Mouse (Mus musculus) midbrain, embryonic 14.5 days (tissue): ENCODE measurements around the gene Tax1bp1. TPM values are rescaled to one million over a fixed set of nuclear protein-coding genes. Genes with fewer than 3 reads are reported as not detected.

ENCODE experiments used
- ATAC-seq: fragments of 200-750 bp; cut with Nextera tagmentation; 2 replicates; pipeline ENCODE4 v1.8.0; 2017; ENCODE audit warnings: moderate number of reproducible peaks, moderate library complexity; ENCODE audit not compliant: low FRiP score, low TSS enrichment
- DNase-seq: peaks from one replicate; pipeline ENCODE4 v3.0.0-alpha.2; 2015
- H3K27ac ChIP-seq: fragments of 300-500 bp; sonication (generic); replicated peaks from 2 replicates; pipeline ENCODE4 v1.5.1; 2014; ENCODE audit warnings: mild to moderate bottlenecking, low read depth, low read length, moderate library complexity
- H3K27me3 ChIP-seq: fragments of 300-500 bp; sonication (generic); 2 replicates; pipeline ENCODE4 v1.6.1; 2014; ENCODE audit warnings: low read length, control low read depth, mixed read lengths; ENCODE audit not compliant: control insufficient read depth, insufficient read depth
- H3K36me3 ChIP-seq: fragments of 300-500 bp; sonication (generic); 2 replicates; pipeline ENCODE4 v1.6.1; 2014; ENCODE audit warnings: low read length, control low read depth; ENCODE audit not compliant: control insufficient read depth, insufficient read depth
- H3K4me1 ChIP-seq: fragments of 300-500 bp; sonication (generic); 2 replicates; pipeline ENCODE4 v1.6.1; 2014; ENCODE audit warnings: mild to moderate bottlenecking, antibody characterized with exemption, low read length, control low read depth; ENCODE audit not compliant: control insufficient read depth, insufficient read depth
- H3K4me2 ChIP-seq: fragments of 300-500 bp; sonication (generic); 2 replicates; pipeline ENCODE4 v1.6.1; 2014; ENCODE audit warnings: mild to moderate bottlenecking, low read length, moderate library complexity
- H3K4me3 ChIP-seq: fragments of 300-500 bp; sonication (generic); replicated peaks from 2 replicates; pipeline ENCODE4 v1.5.1; 2014; ENCODE audit warnings: low read depth, low read length
- H3K9ac ChIP-seq: fragments of 300-500 bp; sonication (generic); replicated peaks from 2 replicates; pipeline ENCODE4 v1.6.1; 2014; ENCODE audit warnings: mild to moderate bottlenecking, low read length, moderate library complexity
- H3K9me3 ChIP-seq: fragments of 300-500 bp; sonication (generic); 2 replicates; pipeline ENCODE4 v1.6.1; 2016; ENCODE audit warnings: low read length, control low read depth, mixed read lengths; ENCODE audit not compliant: control insufficient read depth
- WGBS: fragments of 180-500 bp; shearing (Covaris S2); extraction: QIAGEN DNeasy Blood & Tissue Kit; methylation state at CpG from one replicate; pipeline ENCODE4 v1.1.7; 2014; 5-methylcytosine and 5-hydroxymethylcytosine counted together
- polyA plus RNA-seq: library from polyadenylated mRNA; unstranded; fragments of >200 nt; fragmentation: Nextera tagmentation; extraction: Ambion mirVana; gene quantifications from 2 replicates; pipeline ENCODE4 v1.2.1, GENCODE M21; 2014

Gene Tax1bp1
- polyA plus RNA-seq, 1 experiment from 2014 or later, result 172 TPM

- Histone ChIP-seq H3K9ac (no peak overlapping the region), H3K27ac (peak overlapping the region; percentile 41; the same call in 1 of the 2 replicates), H3K4me1 (no peaks in the 10 kb centered on the region), H3K4me3 (no peak overlapping the region), H3K9me3 (no peaks in the 10 kb centered on the region), H3K27me3 (no peaks in the 10 kb centered on the region), H3K4me2 (no peak overlapping the region), H3K36me3 (0 out of 2 replicates have a peak, but pooled peaks cover 3% of the 10 kb centered on the region)
- DNase-seq, result no peak
- 72% methylated on average over 8 of the region's 8 CpGs for WGBS
- ATAC-seq, result no peak
These were observed 63.5 kb downstream of the Tax1bp1 start for GRCm38 (mm10) chr6:52777034-52777433.

GRCm38 (mm10) chr6:52778523-52778922 lies 65.0 kb downstream of the Tax1bp1 start:
- DNase-seq, result no peak
- Histone ChIP-seq H3K4me1 (no peaks in the 10 kb centered on the region), H3K4me3 (no peak overlapping the region), H3K4me2 (no peak overlapping the region), H3K36me3 (0 out of 2 replicates have a peak, but pooled peaks cover 3% of the 10 kb centered on the region), H3K9ac (no peak overlapping the region), H3K27ac (no peak overlapping the region), H3K27me3 (no peaks in the 10 kb centered on the region), H3K9me3 (no peaks in the 10 kb centered on the region)
- WGBS, result 93% methylated on average over 5 of the region's 5 CpGs
- no peak for ATAC-seq

GRCm38 (mm10) chr6:52779546-52779945 lies 66.0 kb downstream of the Tax1bp1 start:
- no peaks in the 10 kb centered on the region for H3K4me1 ChIP-seq
- H3K9ac ChIP-seq, result no peak overlapping the region
- 83% methylated on average over 5 of the region's 5 CpGs for WGBS
- H3K27ac ChIP-seq, result no peak overlapping the region
- no peak overlapping the region for H3K4me2 ChIP-seq
- no peaks in the 10 kb centered on the region for H3K9me3 ChIP-seq
- H3K36me3 ChIP-seq, result 0 out of 2 replicates have a peak, but pooled peaks cover 3% of the 10 kb centered on the region
- ATAC-seq (no peak), DNase-seq (no peak)
- no peaks in the 10 kb centered on the region for H3K27me3 ChIP-seq
- no peak overlapping the region for H3K4me3 ChIP-seq

- H3K9ac ChIP-seq, result no peak overlapping the region
- ATAC-seq (no peak), DNase-seq (no peak)
- no peaks in the 10 kb centered on the region for H3K9me3 ChIP-seq
- H3K27ac ChIP-seq, result no peak overlapping the region
- no peak overlapping the region for H3K4me3 ChIP-seq
- H3K27me3 ChIP-seq, result no peaks in the 10 kb centered on the region
- no peak overlapping the region for H3K4me2 ChIP-seq
- H3K36me3 ChIP-seq, result no peaks in the 10 kb centered on the region
- H3K4me1 ChIP-seq, result no peaks in the 10 kb centered on the region
- WGBS, result 87% methylated on average over 10 of the region's 10 CpGs
These were observed 76.8 kb downstream of the Tax1bp1 start for GRCm38 (mm10) chr6:52790316-52790715.

GRCm38 (mm10) chr6:52790781-52791180 lies 77.3 kb downstream of the Tax1bp1 start:
- no peaks in the 10 kb centered on the region for H3K36me3 ChIP-seq

GRCm38 (mm10) chr6:52792455-52792854 lies 78.9 kb downstream of the Tax1bp1 start:
- 90% methylated on average over 3 of the region's 3 CpGs for WGBS
- no peaks in the 10 kb centered on the region for H3K36me3 ChIP-seq
- ATAC-seq (no peak), DNase-seq (no peak)
- H3K27me3 ChIP-seq, result no peaks in the 10 kb centered on the region
- H3K4me3 ChIP-seq, result no peak overlapping the region
- H3K4me2 ChIP-seq, result no peak overlapping the region
- H3K9me3 ChIP-seq, result no peaks in the 10 kb centered on the region
- H3K4me1 ChIP-seq, result no peaks in the 10 kb centered on the region
- H3K9ac ChIP-seq, result no peak overlapping the region
- H3K27ac ChIP-seq, result no peak overlapping the region

More at GRCm38 (mm10) chr6:52790781-52791180, 77.3 kb downstream of the Tax1bp1 start:
- no peak overlapping the region for H3K4me3 ChIP-seq
- no peak overlapping the region for H3K27ac ChIP-seq
- H3K4me1 ChIP-seq, result no peaks in the 10 kb centered on the region
- WGBS, result 79% methylated on average over 4 of the region's 4 CpGs
- H3K4me2 ChIP-seq, result no peak overlapping the region
- no peak overlapping the region for H3K9ac ChIP-seq
- H3K27me3 ChIP-seq, result no peaks in the 10 kb centered on the region
- H3K9me3 ChIP-seq, result no peaks in the 10 kb centered on the region
- DNase-seq (no peak), ATAC-seq (no peak)

DNA sequence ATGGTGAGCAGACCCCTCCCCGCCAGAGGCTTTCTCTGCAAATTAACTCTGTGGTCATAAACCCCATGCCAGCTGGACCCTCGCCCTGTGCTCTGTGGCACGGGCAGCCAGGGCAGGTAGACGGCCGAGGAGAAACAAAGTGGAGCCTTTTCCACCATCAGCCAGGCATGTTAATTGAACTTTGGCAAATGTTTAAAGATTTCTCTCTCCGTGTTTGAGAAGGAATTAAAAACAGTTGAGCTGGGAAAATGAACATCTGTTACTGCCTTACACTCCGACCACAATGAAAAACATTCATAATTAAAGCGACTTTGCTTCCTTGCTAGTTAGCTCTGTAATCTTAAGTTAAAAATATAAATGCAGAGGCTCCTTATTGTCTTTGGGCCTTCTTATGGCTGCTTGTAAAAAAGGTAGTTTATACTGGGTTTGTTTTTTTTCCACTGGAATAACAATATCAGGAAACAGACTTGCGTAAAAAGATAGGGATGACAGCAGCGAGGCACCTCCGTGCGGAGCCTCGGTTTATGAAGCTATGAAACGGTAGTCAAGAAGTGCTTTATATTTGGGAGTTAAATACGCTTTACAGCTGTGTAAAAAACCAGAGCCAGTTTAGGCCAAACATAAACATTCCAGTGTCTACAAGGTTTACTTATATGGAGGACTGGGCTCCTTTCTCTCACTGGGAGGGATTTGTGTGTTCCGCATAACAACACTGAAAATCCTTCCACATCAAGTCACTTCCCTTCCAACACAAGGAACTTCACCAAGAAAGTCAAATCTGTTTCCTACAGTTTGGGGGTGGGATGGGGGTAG lies 81.7 kb downstream of the Tax1bp1 start:
- H3K9ac ChIP-seq, result no peak overlapping the region
- ATAC-seq (no peak), DNase-seq (peak; percentile 15)
- no peak overlapping the region for H3K4me2 ChIP-seq
- no peaks in the 10 kb centered on the region for H3K9me3 ChIP-seq
- H3K4me3 ChIP-seq, result no peak overlapping the region
- no peak overlapping the region for H3K27ac ChIP-seq
- WGBS, result 82% methylated on average over 16 of the region's 16 CpGs
- H3K27me3 ChIP-seq, result no peaks in the 10 kb centered on the region
- no peaks in the 10 kb centered on the region for H3K4me1 ChIP-seq
- H3K36me3 ChIP-seq, result no peaks in the 10 kb centered on the region

GRCm38 (mm10) chr6:52796035-52796598 lies 82.6 kb downstream of the Tax1bp1 start:
- WGBS, result 61% methylated on average over 9 of the region's 9 CpGs
- no peak overlapping the region for H3K27ac ChIP-seq
- no peak overlapping the region for H3K4me2 ChIP-seq
- H3K4me1 ChIP-seq, result no peaks in the 10 kb centered on the region
- H3K4me3 ChIP-seq, result no peak overlapping the region
- no peak for DNase-seq
- H3K36me3 ChIP-seq, result no peaks in the 10 kb centered on the region
- no peaks in the 10 kb centered on the region for H3K9me3 ChIP-seq
- no peak overlapping the region for H3K9ac ChIP-seq
- no peaks in the 10 kb centered on the region for H3K27me3 ChIP-seq
- ATAC-seq, result no peak

DNA sequence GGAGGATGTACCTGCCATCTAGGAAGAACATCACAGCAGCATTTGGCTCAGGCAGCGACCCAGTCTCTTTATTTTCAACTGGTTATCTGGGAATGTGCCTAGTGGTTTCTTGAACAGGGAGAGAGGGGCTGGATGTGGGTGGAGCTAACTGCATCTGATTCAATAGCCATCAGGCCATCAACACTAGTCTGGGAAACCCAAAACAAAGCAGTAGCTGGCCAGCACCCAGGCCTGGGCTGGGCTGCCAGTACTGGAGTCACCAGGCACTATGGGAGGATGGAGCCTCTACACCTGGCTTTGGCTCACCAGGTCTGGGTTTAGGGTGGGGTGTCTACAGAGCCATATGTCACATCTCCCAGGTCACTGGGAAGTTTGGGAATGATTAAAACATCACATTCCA lies 83.2 kb downstream of the Tax1bp1 start:
- no peaks in the 10 kb centered on the region for H3K9me3 ChIP-seq
- no peaks in the 10 kb centered on the region for H3K36me3 ChIP-seq
- DNase-seq, result no peak
- no peaks in the 10 kb centered on the region for H3K4me1 ChIP-seq
- no peak overlapping the region for H3K4me2 ChIP-seq
- H3K4me3 ChIP-seq, result no peak overlapping the region
- H3K27me3 ChIP-seq, result no peaks in the 10 kb centered on the region
- no peak overlapping the region for H3K27ac ChIP-seq
- WGBS, result 67% methylated on average over 1 of the region's 1 CpGs
- H3K9ac ChIP-seq, result no peak overlapping the region
- ATAC-seq, result no peak
